Mouse (Mus musculus) adrenal gland, postnatal 36 days (tissue): ENCODE data around the gene Sord. TPM values are rescaled to one million over a fixed set of nuclear protein-coding genes. Genes with fewer than 3 reads are reported as not detected.
A peak's percentile ranks its signal among the peaks of the same experiment; 100 is the strongest.

Experiments
- DNase-seq, 2 experiments: peaks; one replicate each; pipeline ENCODE4 v3.0.0; 2021; ENCODE audit warnings: mixed read lengths in 1 of 2
- total RNA-seq, 2 experiments: library from RNA; stranded (reverse); gene quantifications; 2 replicates each; pipeline ENCODE4 v1.2.3; 2021

Sord gene
- total RNA-seq, 2 experiments from 2014 or later: 75.8 to 96.2 TPM

DNA sequence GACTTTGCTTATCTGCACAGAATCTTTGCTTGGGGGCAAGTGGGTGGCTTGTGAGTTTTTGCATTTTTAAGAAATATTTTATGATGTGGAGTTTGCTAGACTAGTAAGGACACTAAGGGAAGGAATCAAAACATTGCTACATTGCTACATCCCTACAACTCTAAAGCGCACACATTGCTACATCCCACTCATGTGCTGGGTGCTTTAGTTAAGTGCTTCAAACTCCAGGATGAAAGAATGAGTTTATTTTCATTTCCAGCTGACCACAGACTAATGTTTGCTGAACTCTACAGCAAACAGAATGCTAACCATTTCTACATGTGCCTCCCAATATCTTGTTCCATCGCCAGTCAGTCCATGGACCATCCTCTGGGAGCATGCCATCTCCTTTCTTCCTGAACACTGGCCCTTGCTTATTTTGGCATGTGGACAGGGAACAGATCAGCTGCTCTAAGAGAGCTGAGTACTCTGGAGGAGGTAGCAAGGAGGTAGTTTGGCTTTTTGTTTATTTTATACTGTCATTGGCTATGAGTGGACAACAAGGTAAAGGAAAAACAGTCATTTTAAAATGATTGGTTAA is 3.4 kb downstream of the Sord start:
- DNase-seq: no peak

DNA sequence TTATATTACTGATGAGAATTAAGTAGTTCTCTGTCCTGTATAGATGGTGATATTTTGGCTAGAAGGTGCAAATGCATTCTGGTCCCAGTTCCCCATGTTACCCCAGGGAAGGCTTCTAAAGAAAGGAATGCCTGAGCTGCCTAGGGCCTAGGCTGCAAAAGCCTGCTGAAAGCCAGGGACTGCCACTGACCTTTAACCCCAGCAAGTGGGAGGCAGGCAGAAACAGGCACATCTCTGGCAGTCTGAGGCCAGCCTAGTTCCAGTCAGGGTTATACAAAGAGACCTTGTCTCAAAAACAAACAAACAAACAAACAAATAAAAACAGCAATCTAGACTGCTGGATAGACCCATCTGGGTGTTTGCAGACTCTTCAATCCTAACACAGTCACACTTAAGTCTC is 6.2 kb downstream of the Sord start:
- DNase-seq: no peak

- DNase-seq: no peak
Measured at GRCm38 (mm10) chr2:122241226-122241625, 6.7 kb downstream of the Sord start.

- no peak for DNase-seq
Measured at GRCm38 (mm10) chr2:122241935-122242334, 7.4 kb downstream of the Sord start.

GRCm38 (mm10) chr2:122243671-122244131 is 9.2 kb downstream of the Sord start:
- peak; percentile 73 to 82 for DNase-seq

DNA sequence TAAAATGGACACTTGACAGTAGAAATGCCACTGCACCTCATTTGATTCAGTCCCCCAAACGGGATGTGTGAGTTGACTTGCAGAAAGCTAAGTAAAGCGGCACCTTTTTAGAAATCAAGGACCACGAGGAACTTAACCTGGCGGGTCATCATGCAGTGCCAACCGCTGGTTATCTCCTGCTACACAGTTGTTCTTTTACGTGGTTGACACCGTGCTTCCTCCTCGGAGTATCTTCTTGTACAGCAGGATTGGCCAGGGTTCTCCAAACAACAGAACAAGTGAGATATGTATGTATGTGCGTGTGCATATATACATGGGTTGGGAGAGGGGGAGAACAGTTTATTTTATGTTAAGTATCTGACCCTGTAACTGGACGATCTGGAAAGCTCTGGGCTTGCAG is 13.2 kb downstream of the Sord start:
- no peak for DNase-seq

GRCm38 (mm10) chr2:122255997-122256396 is 21.4 kb downstream of the Sord start:
- no peak for DNase-seq

DNA sequence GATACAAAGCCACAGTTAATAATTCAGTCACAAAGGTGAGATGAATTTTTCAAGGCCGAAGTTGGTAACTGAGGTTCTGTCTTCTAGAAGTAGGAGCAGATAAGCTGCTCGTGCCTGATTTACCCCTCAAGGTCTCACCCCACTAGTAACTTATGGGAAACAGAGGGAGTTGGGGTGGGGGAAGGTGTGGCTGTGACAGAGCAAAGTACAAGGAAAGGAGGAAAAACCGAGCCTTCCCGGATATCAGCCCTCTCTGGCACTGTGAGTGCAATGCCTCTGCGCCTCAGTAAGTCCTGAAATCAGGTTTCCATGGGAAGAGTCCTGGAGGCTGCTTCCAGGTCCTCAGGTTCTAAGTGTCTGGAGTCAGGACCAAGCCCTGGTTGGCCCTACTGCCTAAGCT is 26.2 kb downstream of the Sord start:
- DNase-seq: no peak

DNA sequence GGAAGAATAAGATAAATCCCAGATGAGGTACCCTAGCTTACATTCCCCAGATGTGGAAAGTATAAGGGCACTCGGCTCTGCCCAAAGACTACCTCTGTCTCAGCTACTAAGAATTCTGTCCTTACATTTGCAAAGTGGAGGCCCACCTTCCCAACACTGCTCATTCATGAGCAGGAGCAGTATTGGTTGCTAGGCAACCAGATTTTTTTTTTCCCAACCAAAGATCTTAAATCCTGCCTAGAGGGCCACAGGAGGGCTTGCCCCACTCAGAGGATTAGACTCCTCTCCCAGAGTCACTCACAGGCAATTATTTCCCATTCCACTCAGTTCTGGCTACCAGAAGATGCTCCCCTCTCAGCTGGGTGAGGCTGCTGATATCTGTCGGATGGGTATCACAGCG is 30.1 kb downstream of the Sord start:
- no peak for DNase-seq

DNA sequence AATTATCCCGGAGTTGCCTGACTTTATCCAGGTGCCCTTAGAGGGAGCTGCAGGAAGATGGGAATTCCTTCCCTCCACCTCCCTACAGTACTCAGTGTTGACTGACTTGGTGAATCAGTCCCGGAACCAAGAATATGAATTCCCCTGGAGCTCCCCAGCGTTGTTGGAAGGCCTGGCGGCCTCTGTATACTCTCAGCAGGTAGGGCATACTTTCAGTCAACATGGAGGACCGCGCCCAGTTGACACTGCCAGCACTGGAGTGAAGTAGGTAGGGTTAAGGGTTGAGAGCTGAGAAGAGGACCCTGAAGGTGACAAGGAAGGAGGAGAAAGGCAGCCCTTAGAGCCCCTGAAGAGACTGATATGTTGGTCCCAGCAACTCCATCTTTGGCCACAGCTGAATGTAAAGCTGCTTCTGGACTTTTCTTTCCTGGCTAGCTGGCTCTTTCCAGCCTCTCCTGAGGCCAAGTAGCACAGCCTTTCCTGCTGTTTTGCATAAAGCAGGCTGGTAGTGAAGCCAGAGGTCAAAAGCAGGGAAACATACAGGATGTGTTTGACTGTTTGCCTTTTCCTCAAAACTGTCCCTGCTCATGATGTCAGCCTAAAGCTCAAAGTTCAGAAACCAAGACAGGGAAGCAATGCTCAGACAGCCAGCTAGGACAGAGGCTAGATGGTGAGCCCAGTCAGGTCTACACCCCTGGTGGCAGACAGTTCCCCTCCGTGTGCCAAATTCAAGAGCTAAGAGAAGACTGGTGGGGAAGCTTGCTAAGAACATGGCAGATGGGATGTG is 32.1 kb downstream of the Sord start:
- DNase-seq: no peak

DNA sequence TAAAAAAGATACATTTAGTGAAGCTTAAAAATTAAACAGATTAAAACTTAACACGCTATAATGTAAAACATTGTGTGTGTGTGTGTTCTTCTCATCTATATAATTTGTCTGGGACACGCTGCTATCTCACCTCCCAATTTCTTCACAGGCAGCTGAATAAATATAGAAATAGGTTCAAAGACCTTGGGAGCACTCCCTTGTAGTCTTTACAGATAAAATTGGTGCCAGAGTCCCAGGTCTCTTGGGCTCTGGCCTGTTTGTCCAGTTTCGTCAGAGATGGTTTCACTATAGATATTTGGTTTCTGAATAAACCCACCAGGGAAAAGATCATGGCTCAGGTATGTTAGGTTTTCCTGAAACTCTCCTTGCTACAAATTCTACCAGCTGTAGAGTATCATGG is 44.2 kb downstream of the Sord start:
- DNase-seq: no peak

- DNase-seq: no peak
Measured at GRCm38 (mm10) chr2:122284091-122284490, 49.5 kb downstream of the Sord start.

DNA sequence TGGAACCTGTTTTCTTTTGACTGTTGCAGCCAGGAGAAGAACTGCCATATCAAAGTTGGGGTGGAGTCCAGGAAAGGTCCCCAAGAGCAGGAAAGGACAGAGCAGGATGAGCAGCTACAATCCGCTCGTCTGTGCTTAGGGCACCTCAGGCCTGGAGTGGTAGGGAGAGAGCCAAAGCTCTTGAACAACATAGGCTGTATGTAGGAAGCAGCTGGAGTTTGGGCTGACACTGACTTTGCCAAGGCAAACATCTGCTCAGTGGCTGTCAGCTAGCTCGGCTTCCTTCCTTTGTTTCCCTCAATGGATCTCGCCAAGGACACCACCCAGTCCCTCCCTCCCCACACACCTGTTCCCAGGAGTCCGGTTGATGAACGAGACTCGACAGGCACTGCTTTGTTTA is 51.6 kb downstream of the Sord start:
- DNase-seq: no peak

DNA sequence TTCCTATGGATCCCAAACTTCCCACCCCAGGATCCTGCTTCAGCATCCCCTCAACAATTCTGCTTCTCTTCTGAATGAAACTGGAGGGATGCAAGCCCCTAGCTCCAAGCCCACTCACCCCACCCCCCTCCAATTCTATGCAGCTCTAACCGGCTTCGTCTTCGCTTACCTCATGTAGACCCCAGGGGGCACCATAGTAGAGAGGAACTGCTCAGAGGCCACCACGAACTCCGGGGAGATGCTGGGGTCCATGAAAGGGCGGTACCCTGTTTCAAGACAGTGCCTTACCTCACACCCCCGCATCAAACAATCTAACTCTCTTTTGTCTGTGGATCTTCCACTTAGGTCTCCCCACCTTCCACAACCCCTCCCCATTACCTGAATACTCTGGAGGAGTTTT is 60.4 kb downstream of the Sord start:
- DNase-seq: no peak

GRCm38 (mm10) chr2:122297271-122298095 is 62.9 kb downstream of the Sord start:
- no peak for DNase-seq

DNA sequence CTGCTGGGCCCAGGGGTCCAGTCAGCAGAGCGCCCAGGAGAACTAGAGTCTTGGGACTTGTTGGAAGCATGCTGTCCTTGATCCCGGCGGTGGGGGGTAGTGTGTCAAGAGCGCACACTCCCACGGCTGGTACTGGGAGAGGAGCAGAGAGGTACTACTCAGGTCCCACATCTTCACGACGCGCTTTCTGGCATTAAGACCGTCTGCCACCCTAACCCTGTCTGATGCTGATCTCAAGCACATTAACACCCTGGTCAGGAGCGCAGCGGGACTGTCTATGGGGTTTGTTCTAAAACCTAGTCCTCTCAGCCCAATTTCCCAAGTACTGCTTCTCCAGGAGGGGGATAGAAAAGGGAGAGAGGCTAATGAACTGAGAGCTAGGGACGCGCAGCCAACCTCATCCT is 63.5 kb downstream of the Sord start, which contains the start of gene Duox2:
Gene Duox2 (minus strand): TSS at position 354 of the 404 bp plus-strand sequence.
- DNase-seq: no peak

GRCm38 (mm10) chr2:122298596-122299490 is 64.3 kb downstream of the Sord start, which contains the start of gene Duoxa2:
Gene Duoxa2 (plus strand): TSS chr2:122298900.
- peak; percentile 15 to 30 for DNase-seq

DNA sequence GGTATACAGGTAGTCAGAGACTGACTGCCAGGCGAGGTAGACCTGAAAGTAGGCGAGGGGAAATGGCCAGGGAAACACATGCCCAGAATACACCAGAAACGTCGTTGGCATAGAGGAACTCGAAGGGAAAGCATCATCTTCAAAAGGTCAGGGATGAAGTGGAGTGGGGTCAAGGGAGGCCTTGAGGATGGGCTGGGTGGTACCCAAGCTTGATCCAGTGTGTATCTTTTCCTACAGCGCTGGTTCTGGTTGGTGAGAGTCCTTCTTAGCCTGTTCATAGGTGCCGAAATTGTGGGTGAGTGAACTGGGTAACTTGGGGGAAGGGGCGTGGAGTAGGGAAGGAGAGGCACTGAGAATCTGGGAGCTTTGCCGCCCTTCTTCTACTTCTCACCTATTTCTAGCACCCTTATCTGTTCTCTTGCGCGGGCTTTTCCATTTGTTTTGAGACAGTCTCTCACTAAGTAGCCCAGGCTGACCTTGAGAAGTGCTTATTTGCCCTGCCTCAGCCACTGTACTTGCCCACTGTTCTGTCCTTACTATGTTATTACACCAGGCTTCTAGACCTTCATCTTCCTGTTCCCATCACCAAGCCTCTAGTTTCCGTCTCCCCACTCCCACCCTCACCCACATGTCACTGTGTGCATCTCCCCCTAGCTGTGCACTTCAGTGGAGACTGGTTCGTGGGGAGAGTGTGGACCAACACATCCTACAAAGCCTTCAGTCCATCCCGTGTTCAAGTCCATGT is 65.5 kb downstream of the Sord start:
- DNase-seq: no peak

DNA sequence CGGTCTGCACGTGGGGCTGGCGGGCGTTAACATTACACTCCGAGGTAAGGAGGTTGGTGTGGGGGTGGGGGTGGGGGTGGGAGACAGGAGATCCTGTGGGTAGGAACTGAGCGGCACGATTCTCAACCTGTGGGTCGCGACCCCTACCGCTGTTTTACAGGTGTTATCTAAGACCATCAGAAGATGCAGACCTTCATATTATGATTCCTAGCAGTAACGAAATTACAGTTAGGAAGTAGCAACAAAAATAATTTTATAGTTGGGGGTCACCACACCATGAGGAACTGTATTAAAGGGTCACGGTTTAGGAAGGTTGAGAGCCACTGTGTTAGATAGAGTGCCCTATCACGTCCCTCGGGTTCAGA is 66.1 kb downstream of the Sord start:
- no peak for DNase-seq

DNA sequence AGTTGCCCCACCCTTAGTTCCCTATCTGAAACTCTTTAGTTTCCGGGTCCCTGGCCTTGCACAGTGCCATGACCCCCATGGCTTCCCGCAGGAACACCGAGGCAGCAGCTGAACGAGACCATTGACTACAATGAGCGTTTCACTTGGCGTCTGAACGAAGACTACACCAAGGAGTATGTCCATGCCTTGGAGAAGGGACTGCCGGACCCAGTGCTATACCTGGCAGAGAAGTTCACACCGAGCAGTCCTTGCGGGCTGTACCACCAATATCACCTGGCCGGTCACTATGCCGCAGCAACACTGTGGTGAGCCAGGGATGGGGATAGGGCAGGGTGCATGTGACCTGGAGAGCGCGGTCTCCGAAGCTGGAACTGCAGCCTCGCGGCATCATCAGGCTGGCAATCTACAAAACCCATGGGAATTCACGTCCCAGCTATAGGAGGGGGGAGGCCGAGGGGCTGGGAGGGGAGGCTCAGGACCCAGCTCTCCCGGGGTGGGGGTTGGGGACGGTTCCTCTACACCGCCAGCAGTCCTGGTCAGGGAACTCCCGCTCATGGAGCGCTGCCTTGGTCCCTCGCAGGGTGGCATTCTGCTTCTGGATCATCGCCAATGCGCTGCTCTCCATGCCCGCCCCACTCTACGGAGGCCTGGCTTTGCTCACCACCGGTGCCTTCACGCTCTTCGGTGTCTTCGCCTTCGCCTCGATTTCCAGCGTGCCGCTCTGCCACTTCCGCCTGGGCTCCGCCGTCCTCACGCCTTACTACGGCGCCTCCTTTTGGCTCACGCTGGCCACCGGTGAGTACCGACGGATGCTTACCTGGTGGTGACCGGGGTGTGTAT is 66.8 kb downstream of the Sord start:
- peak; percentile 63 for DNase-seq
